Mouse (Mus musculus): Measurements from ENCODE around the gene Ptpdc1. TPM values are rescaled to one million over a fixed set of nuclear protein-coding genes. Genes with fewer than 3 reads are reported as not detected.

Gene Ptpdc1
- polyA plus RNA-seq, 1 experiment from 2014 or later, result 6.9 TPM

DNA sequence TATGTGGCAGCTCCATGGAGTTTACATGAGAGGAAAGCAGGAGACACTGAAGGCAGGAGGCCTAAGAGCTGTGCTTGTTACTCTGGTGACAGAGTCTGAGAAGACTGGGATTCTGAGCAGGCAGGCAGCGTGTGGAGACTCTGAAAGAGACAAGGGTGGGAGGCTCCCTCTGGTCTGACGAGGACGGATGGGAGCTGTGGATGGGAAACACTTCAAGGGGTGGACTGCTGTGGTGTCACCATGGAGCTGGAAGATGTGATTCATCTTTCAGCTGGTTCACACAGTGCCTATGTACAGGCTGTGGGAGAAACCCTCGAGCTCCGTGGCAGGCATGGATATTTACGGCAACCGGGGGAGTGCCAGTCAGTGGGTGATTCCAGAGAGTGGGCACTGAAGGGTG is 30.9 kb downstream of the Ptpdc1 start:
- Histone ChIP-seq H3K4me3 (replicated peaks) (no peak overlapping the region), H3K36me3 (no peaks in the 10 kb centered on the region), H3K9ac (no peak overlapping the region), H3K27ac (no peak overlapping the region), H3K27me3 (replicated peaks) (no peaks in the 10 kb centered on the region), H3K4me2 (replicated peaks) (no peak overlapping the region), H3K9me3 (no peaks in the 10 kb centered on the region), H3K4me1 (replicated peaks) (no peaks in the 10 kb centered on the region; the same call in 1 of the 2 replicates)
- WGBS, result 71% methylated on average over 7 of the region's 7 CpGs
- no peak for ATAC-seq

DNA sequence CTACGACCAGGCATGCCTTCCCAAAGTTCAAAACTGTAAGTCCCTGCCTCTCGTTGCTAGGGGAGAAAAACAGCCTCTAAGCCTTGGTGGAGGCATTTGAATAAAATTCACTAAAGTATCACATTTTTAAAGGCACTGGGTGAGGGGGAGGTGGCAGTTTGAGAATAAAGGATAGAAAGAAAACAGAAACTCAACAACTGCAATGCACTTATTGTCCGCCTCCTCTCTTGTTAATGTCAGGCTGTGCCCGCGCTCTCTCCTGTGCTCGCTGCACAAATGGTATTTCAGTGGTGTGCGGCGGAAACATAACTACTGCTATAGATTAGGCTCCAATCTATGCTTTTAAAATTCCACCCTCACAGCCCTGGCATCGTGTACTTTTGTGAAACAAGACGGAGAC is 31.4 kb downstream of the Ptpdc1 start:
- no peak overlapping the region for H3K4me2 ChIP-seq (replicated peaks)
- H3K4me1 ChIP-seq (replicated peaks), result no peaks in the 10 kb centered on the region; the same call in 1 of the 2 replicates
- H3K27ac ChIP-seq, result no peak overlapping the region
- H3K4me3 ChIP-seq (replicated peaks), result no peak overlapping the region
- no peaks in the 10 kb centered on the region for H3K27me3 ChIP-seq (replicated peaks)
- H3K9ac ChIP-seq, result no peak overlapping the region
- WGBS, result 85% methylated on average over 10 of the region's 10 CpGs
- no peaks in the 10 kb centered on the region for H3K9me3 ChIP-seq
- H3K36me3 ChIP-seq, result no peaks in the 10 kb centered on the region
- no peak for ATAC-seq

DNA sequence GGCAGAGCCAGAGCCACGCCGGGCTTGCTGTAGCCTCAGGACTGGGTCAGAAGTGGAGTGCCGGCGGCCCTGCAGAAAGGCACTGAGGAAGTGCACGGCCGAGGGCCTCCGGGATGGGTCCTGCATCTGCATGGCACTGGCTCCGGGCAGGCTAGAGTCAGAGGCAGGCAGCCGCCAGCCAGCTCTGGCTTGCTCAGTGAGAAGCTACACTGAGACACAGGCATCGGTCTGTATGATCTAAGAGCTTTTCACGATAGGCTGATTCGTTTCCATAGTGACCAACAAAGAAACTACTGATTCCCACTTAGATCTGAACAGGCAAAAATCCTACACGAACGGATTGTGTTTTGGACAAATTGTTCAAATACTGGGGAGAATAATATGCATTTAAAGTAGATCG is 32.3 kb downstream of the Ptpdc1 start:
- ATAC-seq, result no peak
- Histone ChIP-seq H3K9ac (no peak overlapping the region), H3K4me2 (replicated peaks) (no peak overlapping the region), H3K4me3 (replicated peaks) (no peak overlapping the region), H3K9me3 (no peaks in the 10 kb centered on the region), H3K27me3 (replicated peaks) (no peaks in the 10 kb centered on the region), H3K27ac (no peak overlapping the region), H3K36me3 (no peaks in the 10 kb centered on the region), H3K4me1 (replicated peaks) (no peaks in the 10 kb centered on the region; the same call in 1 of the 2 replicates)
- 59% methylated on average over 15 of the region's 15 CpGs for WGBS

DNA sequence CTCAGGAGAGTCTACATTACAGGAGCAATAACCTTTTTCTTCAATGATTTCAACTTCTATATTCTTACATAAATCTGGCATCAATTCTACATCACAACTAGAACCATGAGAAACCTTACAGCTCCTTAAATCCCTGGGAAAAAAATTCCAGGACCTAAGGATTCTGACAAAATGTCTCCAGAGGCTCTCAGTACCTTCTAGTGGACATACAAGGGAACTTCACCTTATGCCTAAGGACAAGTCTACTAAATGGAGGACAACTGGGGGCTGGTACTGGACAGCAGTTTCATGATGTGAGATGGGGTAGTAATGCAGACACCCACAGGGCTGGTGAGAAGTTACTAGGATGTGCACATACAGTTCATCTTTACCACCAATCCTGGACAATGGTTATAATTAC is 34.7 kb downstream of the Ptpdc1 start:
- Histone ChIP-seq H3K4me3 (replicated peaks) (no peak overlapping the region), H3K36me3 (no peaks in the 10 kb centered on the region), H3K9ac (no peak overlapping the region), H3K9me3 (no peaks in the 10 kb centered on the region), H3K27me3 (replicated peaks) (no peaks in the 10 kb centered on the region), H3K4me1 (replicated peaks) (no peaks in the 10 kb centered on the region; the same call in 1 of the 2 replicates), H3K27ac (no peak overlapping the region), H3K4me2 (replicated peaks) (no peak overlapping the region)
- no peak for ATAC-seq

DNA sequence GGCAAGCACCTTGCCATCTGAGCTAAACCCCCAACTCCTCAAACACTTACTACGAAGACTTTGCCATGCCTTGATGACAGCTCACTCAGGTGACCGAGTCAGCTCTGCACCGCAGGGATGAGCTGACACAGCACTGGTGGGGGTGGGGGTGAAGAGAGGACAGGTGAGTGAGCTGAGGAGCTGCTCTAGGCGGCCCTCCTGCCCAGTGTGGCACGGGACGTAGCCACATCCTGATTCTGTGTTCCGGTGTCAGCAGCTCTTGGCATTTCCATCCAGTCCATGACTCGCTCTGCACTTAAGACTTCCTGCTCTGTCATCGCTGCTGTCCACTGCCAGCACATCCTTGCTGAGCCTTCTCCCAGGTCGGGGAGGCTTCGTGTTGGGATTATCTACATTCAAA is 38.1 kb downstream of the Ptpdc1 start:
- Histone ChIP-seq H3K9me3 (no peaks in the 10 kb centered on the region), H3K27me3 (replicated peaks) (no peaks in the 10 kb centered on the region), H3K4me1 (replicated peaks) (no peaks in the 10 kb centered on the region), H3K4me3 (replicated peaks) (no peak overlapping the region), H3K27ac (no peak overlapping the region), H3K9ac (no peak overlapping the region), H3K36me3 (no peaks in the 10 kb centered on the region), H3K4me2 (replicated peaks) (no peak overlapping the region)
- WGBS, result 81% methylated on average over 11 of the region's 11 CpGs
- ATAC-seq, result no peak

DNA sequence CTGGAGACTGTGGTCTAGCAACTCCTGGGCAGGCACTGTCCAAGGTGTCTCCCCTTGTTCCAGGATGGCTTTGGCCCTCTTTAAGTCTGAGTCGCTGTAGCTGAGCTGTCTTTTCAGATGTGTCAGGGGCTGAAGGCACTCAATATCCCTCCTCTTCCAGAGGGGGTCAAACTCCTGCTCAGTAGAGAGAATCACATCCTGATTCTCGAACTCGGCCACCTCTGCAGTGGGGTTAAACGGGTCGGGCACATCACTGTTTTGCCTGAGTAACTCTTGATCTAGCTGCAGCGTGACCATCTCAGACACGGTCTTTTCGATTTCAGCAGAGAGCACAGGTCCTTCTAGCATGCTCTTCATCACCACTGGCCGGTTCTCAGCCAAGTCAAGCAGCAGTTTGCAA is 39.0 kb downstream of the Ptpdc1 start:
- no peak overlapping the region for H3K4me2 ChIP-seq (replicated peaks)
- no peak for ATAC-seq
- no peak overlapping the region for H3K9ac ChIP-seq
- no peak overlapping the region for H3K27ac ChIP-seq
- no peak overlapping the region for H3K4me3 ChIP-seq (replicated peaks)
- no peaks in the 10 kb centered on the region for H3K36me3 ChIP-seq
- 94% methylated on average over 9 of the region's 9 CpGs for WGBS
- no peaks in the 10 kb centered on the region for H3K27me3 ChIP-seq (replicated peaks)
- H3K4me1 ChIP-seq (replicated peaks), result no peaks in the 10 kb centered on the region
- H3K9me3 ChIP-seq, result no peaks in the 10 kb centered on the region

DNA sequence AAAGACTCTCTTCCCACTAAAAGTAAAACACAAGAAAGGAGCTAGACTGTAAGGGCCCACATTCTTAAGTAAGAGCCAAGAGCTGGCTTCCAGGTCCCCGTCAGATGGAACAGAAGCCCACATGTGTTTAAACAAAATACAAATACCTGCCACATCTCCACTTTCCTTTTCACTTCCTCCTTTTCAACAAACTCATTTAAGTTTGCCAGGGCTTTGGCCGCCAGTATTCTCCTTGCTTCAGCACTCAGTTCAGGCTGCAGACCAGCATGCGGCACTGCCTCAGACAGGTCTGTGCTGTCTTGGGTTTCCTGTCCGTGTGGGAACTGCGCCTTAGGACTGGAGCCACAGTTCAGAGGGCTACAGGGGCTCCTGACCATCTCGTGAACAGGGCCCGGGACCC is 39.7 kb downstream of the Ptpdc1 start:
- Histone ChIP-seq H3K27me3 (replicated peaks) (no peaks in the 10 kb centered on the region), H3K4me2 (replicated peaks) (no peak overlapping the region), H3K9ac (no peak overlapping the region), H3K4me3 (replicated peaks) (no peak overlapping the region), H3K27ac (no peak overlapping the region), H3K36me3 (no peaks in the 10 kb centered on the region), H3K4me1 (replicated peaks) (no peaks in the 10 kb centered on the region), H3K9me3 (no peaks in the 10 kb centered on the region)
- WGBS, result 72% methylated on average over 7 of the region's 7 CpGs
- no peak for ATAC-seq

DNA sequence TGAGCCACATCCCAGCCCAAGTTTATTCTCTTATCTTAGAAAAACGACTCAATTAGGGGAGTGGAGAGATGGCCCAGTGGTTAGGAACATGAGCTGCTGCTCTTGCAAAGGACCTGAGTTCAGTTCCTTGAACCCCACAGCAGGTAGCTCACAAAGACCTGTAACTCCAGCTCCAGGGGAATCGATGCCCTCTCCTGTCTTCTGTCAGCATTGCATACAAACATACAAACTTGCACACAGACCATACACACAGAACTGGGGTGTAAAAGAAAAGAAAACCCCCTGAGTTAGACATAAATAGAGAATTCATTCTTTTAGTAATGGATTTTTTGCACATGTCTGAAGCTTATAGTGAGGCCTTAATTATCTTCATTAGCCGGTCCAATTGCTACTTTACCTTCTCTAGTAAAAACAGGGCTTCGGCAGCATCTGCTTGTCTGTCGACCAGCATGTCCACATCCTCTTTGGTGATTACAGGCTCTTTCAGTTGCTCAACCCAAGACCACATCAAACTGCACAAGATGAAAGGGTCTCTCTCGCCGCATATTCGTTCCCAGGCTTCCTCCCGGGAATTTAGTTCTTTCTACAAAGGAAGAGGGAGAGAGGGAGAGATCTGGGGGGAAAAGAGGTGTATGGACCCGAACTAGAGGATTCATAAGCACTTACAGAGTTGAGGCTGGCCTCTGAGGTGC is 42.6 kb downstream of the Ptpdc1 start:
- no peaks in the 10 kb centered on the region for H3K36me3 ChIP-seq
- H3K4me3 ChIP-seq (replicated peaks), result no peak overlapping the region
- H3K9ac ChIP-seq, result no peak overlapping the region
- no peak overlapping the region for H3K4me2 ChIP-seq (replicated peaks)
- no peaks in the 10 kb centered on the region for H3K4me1 ChIP-seq (replicated peaks)
- no peaks in the 10 kb centered on the region for H3K9me3 ChIP-seq
- no peaks in the 10 kb centered on the region for H3K27me3 ChIP-seq (replicated peaks)
- ATAC-seq, result no peak
- WGBS, result 74% methylated on average over 10 of the region's 10 CpGs
- H3K27ac ChIP-seq, result no peak overlapping the region

DNA sequence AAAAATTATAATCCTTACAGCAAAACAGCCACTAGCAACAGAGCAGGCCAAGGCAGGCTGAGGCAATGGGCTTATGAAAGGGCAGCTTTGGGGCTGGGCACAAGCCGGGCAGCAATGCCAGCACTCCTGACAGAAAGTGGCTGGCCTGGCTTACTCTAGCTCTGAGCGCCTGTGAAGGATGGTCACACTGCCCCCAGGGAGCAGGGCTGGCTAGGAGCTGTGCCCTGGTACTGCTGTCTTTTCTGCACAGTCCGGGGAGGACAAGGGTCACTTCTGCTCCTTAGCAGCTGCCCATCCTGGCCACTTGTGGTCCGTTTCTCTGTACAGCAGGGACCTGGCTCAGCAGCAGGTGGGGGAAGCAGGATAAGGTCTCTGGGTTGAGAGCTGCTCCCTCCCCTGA is 46.8 kb downstream of the Ptpdc1 start:
- H3K9me3 ChIP-seq, result no peaks in the 10 kb centered on the region
- H3K36me3 ChIP-seq, result no peaks in the 10 kb centered on the region
- WGBS, result 68% methylated on average over 4 of the region's 4 CpGs
- no peak overlapping the region for H3K9ac ChIP-seq
- H3K27me3 ChIP-seq (replicated peaks), result no peaks in the 10 kb centered on the region
- ATAC-seq, result no peak
- H3K4me1 ChIP-seq (replicated peaks), result peaks cover 12% of the 10 kb centered on the region
- no peak overlapping the region for H3K4me2 ChIP-seq (replicated peaks)
- H3K27ac ChIP-seq, result no peak overlapping the region
- no peak overlapping the region for H3K4me3 ChIP-seq (replicated peaks)

DNA sequence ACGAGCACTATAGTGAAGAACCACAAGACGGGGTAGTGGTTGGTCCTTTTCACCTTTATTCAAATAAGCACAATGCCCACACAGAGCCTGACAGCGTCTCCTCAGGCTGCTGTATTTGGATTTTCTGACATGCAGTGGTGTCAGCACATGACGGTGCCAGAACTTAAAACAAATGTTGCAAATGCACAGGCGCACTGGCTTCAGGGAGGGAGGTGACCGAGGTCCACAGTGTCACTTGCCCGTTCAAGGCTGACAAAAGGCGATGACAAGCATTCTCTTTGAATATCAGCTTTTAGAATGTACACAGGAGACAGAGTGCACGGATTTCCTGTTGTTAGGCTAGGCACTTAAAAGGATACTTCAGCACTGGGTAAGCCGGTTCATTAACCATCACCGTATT is 47.6 kb downstream of the Ptpdc1 start:
- no peak overlapping the region for H3K4me2 ChIP-seq (replicated peaks)
- ATAC-seq, result no peak
- no peak overlapping the region for H3K9ac ChIP-seq
- no peaks in the 10 kb centered on the region for H3K9me3 ChIP-seq
- H3K36me3 ChIP-seq, result no peaks in the 10 kb centered on the region
- H3K4me3 ChIP-seq (replicated peaks), result no peak overlapping the region
- no peaks in the 10 kb centered on the region for H3K27me3 ChIP-seq (replicated peaks)
- no peak overlapping the region for H3K27ac ChIP-seq
- 74% methylated on average over 11 of the region's 11 CpGs for WGBS
- H3K4me1 ChIP-seq (replicated peaks), result peaks cover 18% of the 10 kb centered on the region

DNA sequence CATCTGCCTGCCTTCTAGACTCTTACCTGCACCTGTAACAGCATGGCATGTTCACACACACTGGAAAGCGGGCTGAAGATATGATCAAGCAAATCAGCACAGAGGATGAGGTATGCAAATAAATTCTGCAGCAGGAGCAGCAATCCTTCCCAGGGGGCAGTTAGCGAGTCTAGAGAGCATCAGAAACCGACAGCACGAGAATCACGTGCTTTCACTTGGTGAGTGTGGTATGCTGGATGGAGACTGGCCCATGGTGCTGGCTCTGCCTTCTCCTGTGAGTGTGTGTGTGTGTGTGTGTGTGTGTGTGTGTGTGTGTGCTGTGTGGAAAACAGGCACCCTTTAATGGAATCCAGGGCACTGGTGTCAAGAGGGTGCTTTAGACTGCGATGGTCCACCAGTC is 48.5 kb downstream of the Ptpdc1 start:
- Histone ChIP-seq H3K27me3 (replicated peaks) (no peaks in the 10 kb centered on the region), H3K9ac (no peak overlapping the region), H3K4me1 (replicated peaks) (peaks cover 19% of the 10 kb centered on the region), H3K36me3 (no peaks in the 10 kb centered on the region), H3K4me2 (replicated peaks) (no peak overlapping the region), H3K4me3 (replicated peaks) (no peak overlapping the region), H3K27ac (no peak overlapping the region), H3K9me3 (no peaks in the 10 kb centered on the region)
- no peak for ATAC-seq
- 67% methylated on average over 6 of the region's 6 CpGs for WGBS

DNA sequence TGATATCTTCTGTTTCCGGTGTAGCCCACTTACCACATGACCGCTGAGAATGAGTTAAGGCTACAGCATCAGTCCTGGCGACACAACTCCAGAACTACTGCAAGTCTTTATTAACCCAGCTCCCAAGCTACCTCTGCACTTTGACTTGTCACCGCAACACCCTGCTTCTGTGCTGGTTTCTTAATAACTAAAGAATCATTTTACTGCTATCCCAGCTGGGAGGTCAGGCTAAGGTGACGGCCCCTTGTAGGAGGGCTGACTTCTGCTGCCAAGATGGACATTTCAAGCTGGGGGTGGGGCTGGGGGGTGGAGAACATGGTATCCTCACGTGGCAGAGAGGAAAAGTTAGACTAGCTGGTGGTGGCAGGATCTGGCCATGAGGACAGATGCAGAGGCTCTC is 50.7 kb downstream of the Ptpdc1 start:
- no peak overlapping the region for H3K27ac ChIP-seq

DNA sequence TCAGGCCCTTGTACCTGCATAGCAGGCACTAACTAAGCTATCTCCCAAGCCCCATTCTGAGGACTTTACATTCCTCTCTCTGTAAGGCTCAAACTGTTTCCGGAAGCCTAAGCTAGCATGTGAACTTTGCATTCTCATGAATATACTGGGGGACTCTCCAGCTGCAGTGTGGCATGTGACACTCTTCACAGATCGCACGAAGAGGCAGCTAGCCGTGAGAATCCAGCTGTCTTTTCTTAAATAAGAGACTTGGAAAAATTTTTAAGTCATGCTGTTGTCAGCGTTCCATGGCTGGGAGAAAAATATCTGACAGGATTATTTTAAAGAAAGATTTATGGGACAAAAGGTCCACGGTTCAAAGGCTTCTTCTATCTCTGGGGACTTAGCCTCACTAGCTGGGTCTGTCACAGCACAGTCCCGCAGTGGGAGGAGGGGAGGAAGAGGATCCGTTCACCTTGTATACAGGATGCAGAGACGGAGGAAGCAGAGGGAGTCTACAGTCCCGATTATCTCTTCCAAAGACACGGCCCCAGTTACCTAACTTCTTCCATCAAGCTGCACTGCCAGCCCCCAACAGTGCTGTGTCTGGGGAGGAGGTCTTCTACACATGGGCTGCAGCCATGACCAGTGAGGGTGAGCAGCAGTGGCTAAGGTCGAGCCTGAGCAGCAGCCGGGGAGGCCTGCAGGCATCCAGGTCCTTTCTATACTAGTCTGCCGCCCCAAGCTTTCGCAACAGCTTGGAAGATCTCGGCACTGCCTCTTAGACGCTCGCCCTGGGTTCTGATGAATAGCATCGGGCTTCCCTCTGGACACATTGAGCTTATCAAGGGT is 51.7 kb downstream of the Ptpdc1 start:
- H3K4me2 ChIP-seq (replicated peaks), result peak overlapping the region; percentile 30
- no peaks in the 10 kb centered on the region for H3K27me3 ChIP-seq (replicated peaks)
- peak overlapping the region; percentile 76 for H3K27ac ChIP-seq
- 29% methylated on average over 19 of the region's 19 CpGs for WGBS
- H3K4me1 ChIP-seq (replicated peaks), result peaks cover 19% of the 10 kb centered on the region
- no peaks in the 10 kb centered on the region for H3K9me3 ChIP-seq
- 0 out of 2 replicates have a peak overlapping the region, but pooled peaks have one; percentile 23 for H3K9ac ChIP-seq
- peak; percentile 58 for ATAC-seq
- H3K4me3 ChIP-seq (replicated peaks), result no peak overlapping the region
- H3K36me3 ChIP-seq, result no peaks in the 10 kb centered on the region

More for the DNA sequence above, 50.7 kb downstream of the Ptpdc1 start:
- 54% methylated on average over 6 of the region's 6 CpGs for WGBS
- no peak overlapping the region for H3K9ac ChIP-seq
- H3K4me2 ChIP-seq (replicated peaks), result no peak overlapping the region
- no peaks in the 10 kb centered on the region for H3K9me3 ChIP-seq
- 0 out of 2 replicates have a peak, but pooled peaks have one; percentile 6 for ATAC-seq
- H3K36me3 ChIP-seq, result no peaks in the 10 kb centered on the region
- no peaks in the 10 kb centered on the region for H3K27me3 ChIP-seq (replicated peaks)
- H3K4me3 ChIP-seq (replicated peaks), result no peak overlapping the region
- peaks cover 19% of the 10 kb centered on the region for H3K4me1 ChIP-seq (replicated peaks)
